Mouse (Mus musculus) heart, embryonic 15.5 days (tissue): ENCODE data around the gene Ndrg3. TPM values are rescaled to one million over a fixed set of nuclear protein-coding genes. Genes with fewer than 3 reads are reported as not detected.
"Not testable (repeated sequence)": the region's sequence is repeated elsewhere in the genome, so short reads cannot be mapped to it uniquely, and the experiment has no call there.

Experiments
- ATAC-seq: fragments of 200-750 bp; cut with Nextera tagmentation; replicated peaks from 2 replicates; pipeline ENCODE4 v1.8.0; 2017; ENCODE audit warnings: low read depth, moderate TSS enrichment; ENCODE audit not compliant: insufficient number of reproducible peaks, insufficient read depth, low FRiP score
- H3K27ac ChIP-seq: fragments of 300-500 bp; sonication (generic); 2 replicates; pipeline ENCODE4 v1.5.1; 2015; ENCODE audit warnings: mild to moderate bottlenecking, inconsistent platforms
- H3K27me3 ChIP-seq: fragments of 300-500 bp; sonication (generic); 2 replicates; pipeline ENCODE4 v1.6.1; 2015; ENCODE audit warnings: inconsistent platforms
- H3K36me3 ChIP-seq: fragments of 300-500 bp; sonication (generic); 2 replicates; pipeline ENCODE4 v1.6.1; 2015; ENCODE audit warnings: mild to moderate bottlenecking, inconsistent platforms
- H3K4me1 ChIP-seq: fragments of 300-500 bp; sonication (generic); replicated peaks from 2 replicates; pipeline ENCODE4 v1.6.1; 2015; ENCODE audit warnings: inconsistent platforms
- H3K4me2 ChIP-seq: fragments of 300-500 bp; sonication (generic); 2 replicates; pipeline ENCODE4 v1.6.1; 2015; ENCODE audit warnings: inconsistent platforms, mild to moderate bottlenecking, moderate library complexity
- H3K4me3 ChIP-seq: fragments of 300-500 bp; sonication (generic); 2 replicates; pipeline ENCODE4 v1.5.1; 2015; ENCODE audit warnings: mild to moderate bottlenecking, inconsistent platforms
- H3K9ac ChIP-seq: fragments of 300-500 bp; sonication (generic); 2 replicates; pipeline ENCODE4 v1.6.1; 2015; ENCODE audit warnings: mild to moderate bottlenecking, inconsistent platforms
- H3K9me3 ChIP-seq: fragments of 300-500 bp; sonication (generic); replicated peaks from 2 replicates; pipeline ENCODE4 v1.6.1; 2016; ENCODE audit warnings: inconsistent platforms
- WGBS: fragments of 180-500 bp; shearing (Covaris S2); methylation state at CpG from one replicate; pipeline ENCODE4 v1.1.7; 2015; ENCODE audit warnings: mixed read lengths; 5-methylcytosine and 5-hydroxymethylcytosine counted together
- polyA plus RNA-seq: library from polyadenylated mRNA; unstranded; fragments of >200 nt; fragmentation: Nextera tagmentation; extraction: Ambion mirVana; gene quantifications from 2 replicates; pipeline ENCODE4 v1.2.1, GENCODE M21; 2015

The Ndrg3 gene
- polyA plus RNA-seq, 1 experiment from 2014 or later, result 28.6 TPM

- Histone ChIP-seq H3K27ac (no peak overlapping the region), H3K4me1 (peaks cover 10% of the 10 kb centered on the region), H3K27me3 (no peaks in the 10 kb centered on the region), H3K4me2 (no peak overlapping the region), H3K9ac (no peak overlapping the region), H3K36me3 (no peaks in the 10 kb centered on the region), H3K4me3 (no peak overlapping the region), H3K9me3 (no peaks in the 10 kb centered on the region)
- ATAC-seq, result no peak
- WGBS, result 39% methylated on average over 4 of the region's 4 CpGs
Measured at GRCm38 (mm10) chr2:156898374-156898773, 93.5 kb downstream of the Ndrg3 start.

- WGBS, result 81% methylated on average over 9 of the region's 9 CpGs
- H3K27ac ChIP-seq, result no peak overlapping the region
- H3K27me3 ChIP-seq, result no peaks in the 10 kb centered on the region
- no peak overlapping the region for H3K9ac ChIP-seq
- no peak for ATAC-seq
- H3K36me3 ChIP-seq, result no peaks in the 10 kb centered on the region
- no peak overlapping the region for H3K4me3 ChIP-seq
- H3K4me2 ChIP-seq, result no peak overlapping the region
- no peaks in the 10 kb centered on the region for H3K9me3 ChIP-seq
- peaks cover 10% of the 10 kb centered on the region for H3K4me1 ChIP-seq
Measured at GRCm38 (mm10) chr2:156897034-156897433, 94.8 kb downstream of the Ndrg3 start.

- 57% methylated on average over 9 of the region's 9 CpGs for WGBS
- Histone ChIP-seq H3K9ac (no peak overlapping the region), H3K27ac (no peak overlapping the region), H3K36me3 (no peaks in the 10 kb centered on the region), H3K4me2 (no peak overlapping the region), H3K27me3 (no peaks in the 10 kb centered on the region), H3K9me3 (no peaks in the 10 kb centered on the region), H3K4me1 (peaks cover 10% of the 10 kb centered on the region), H3K4me3 (no peak overlapping the region)
- ATAC-seq, result no peak
Measured at GRCm38 (mm10) chr2:156896384-156896914, 95.4 kb downstream of the Ndrg3 start.

GRCm38 (mm10) chr2:156894496-156895265, 97.2 kb downstream of the Ndrg3 start:
- Histone ChIP-seq H3K36me3 (no peaks in the 10 kb centered on the region), H3K4me1 (peaks cover 10% of the 10 kb centered on the region), H3K9me3 (no peaks in the 10 kb centered on the region), H3K27ac (no peak overlapping the region), H3K27me3 (no peaks in the 10 kb centered on the region), H3K4me3 (no peak overlapping the region), H3K4me2 (no peak overlapping the region), H3K9ac (no peak overlapping the region)
- ATAC-seq, result no peak
- WGBS, result 70% methylated on average over 15 of the region's 15 CpGs

- ATAC-seq, result no peak
- 66% methylated on average over 6 of the region's 6 CpGs for WGBS
Measured at GRCm38 (mm10) chr2:156892821-156893220, 99.0 kb downstream of the Ndrg3 start.

GRCm38 (mm10) chr2:156892240-156892639, 99.6 kb downstream of the Ndrg3 start:
- ATAC-seq, result no peak
- Histone ChIP-seq H3K4me3 (no peak overlapping the region), H3K27me3 (no peaks in the 10 kb centered on the region), H3K9me3 (no peaks in the 10 kb centered on the region), H3K4me1 (no peaks in the 10 kb centered on the region), H3K9ac (no peak overlapping the region), H3K36me3 (no peaks in the 10 kb centered on the region), H3K4me2 (no peak overlapping the region), H3K27ac (no peak overlapping the region)
- WGBS, result 54% methylated on average over 3 of the region's 3 CpGs

More at GRCm38 (mm10) chr2:156892821-156893220, 99.0 kb downstream of the Ndrg3 start:
- Histone ChIP-seq H3K27me3 (no peaks in the 10 kb centered on the region), H3K27ac (no peak overlapping the region), H3K4me1 (peaks cover under 1% of the 10 kb centered on the region; the same call in 1 of the 2 replicates), H3K9me3 (no peaks in the 10 kb centered on the region), H3K36me3 (no peaks in the 10 kb centered on the region), H3K4me2 (no peak overlapping the region), H3K9ac (no peak overlapping the region), H3K4me3 (no peak overlapping the region)

- no peak overlapping the region for H3K4me3 ChIP-seq
- H3K36me3 ChIP-seq, result no peaks in the 10 kb centered on the region
- H3K9ac ChIP-seq, result no peak overlapping the region
- H3K4me1 ChIP-seq, result no peaks in the 10 kb centered on the region
- H3K9me3 ChIP-seq, result no peaks in the 10 kb centered on the region
- 66% methylated on average over 3 of the region's 3 CpGs for WGBS
- H3K27ac ChIP-seq, result no peak overlapping the region
- ATAC-seq, result no peak
- no peaks in the 10 kb centered on the region for H3K27me3 ChIP-seq
- H3K4me2 ChIP-seq, result no peak overlapping the region
Measured at GRCm38 (mm10) chr2:156888490-156888889, 103.4 kb downstream of the Ndrg3 start.

- Histone ChIP-seq H3K4me1 (no peaks in the 10 kb centered on the region), H3K9ac (no peak within 1 kb of the TSS), H3K36me3 (no peaks in the 10 kb centered on the region), H3K27ac (no peak within 1 kb of the TSS), H3K4me2 (no peak within 1 kb of the TSS), H3K4me3 (peak within 1 kb of the TSS; percentile 20; the same call in 1 of the 2 replicates), H3K9me3 (no peaks in the 10 kb centered on the region), H3K27me3 (no peaks in the 10 kb centered on the region)
- no peak for ATAC-seq
- 53% methylated on average over 6 of the region's 6 CpGs for WGBS
Measured at GRCm38 (mm10) chr2:156887017-156887416, 104.8 kb downstream of the Ndrg3 start, which contains the start of gene Sla2. Sla2 (minus strand) TSS chr2:156887192.

- no peaks in the 10 kb centered on the region for H3K4me1 ChIP-seq
- 70% methylated on average over 10 of the region's 10 CpGs for WGBS
- no peaks in the 10 kb centered on the region for H3K9me3 ChIP-seq
- no peak overlapping the region for H3K4me2 ChIP-seq
- ATAC-seq, result no peak
- no peaks in the 10 kb centered on the region for H3K27me3 ChIP-seq
- H3K27ac ChIP-seq, result no peak overlapping the region
- no peaks in the 10 kb centered on the region for H3K36me3 ChIP-seq
- H3K9ac ChIP-seq, result no peak overlapping the region
- peak overlapping the region; percentile 20; the same call in 1 of the 2 replicates for H3K4me3 ChIP-seq
Measured at GRCm38 (mm10) chr2:156886084-156886631, 105.7 kb downstream of the Ndrg3 start.

- 68% methylated on average over 2 of the region's 2 CpGs for WGBS
- H3K4me3 ChIP-seq, result peak overlapping the region; percentile 20; the same call in 1 of the 2 replicates
- H3K9me3 ChIP-seq, H3K27ac ChIP-seq, H3K9ac ChIP-seq, ATAC-seq, H3K4me1 ChIP-seq, H3K27me3 ChIP-seq, H3K36me3 ChIP-seq, H3K4me2 ChIP-seq: not testable (repeated sequence)
Measured at GRCm38 (mm10) chr2:156885666-156886065, 106.2 kb downstream of the Ndrg3 start.

GRCm38 (mm10) chr2:156884396-156885211, 107.3 kb downstream of the Ndrg3 start:
- Histone ChIP-seq H3K27me3 (no peaks in the 10 kb centered on the region), H3K27ac (no peak overlapping the region), H3K36me3 (no peaks in the 10 kb centered on the region), H3K9me3 (no peaks in the 10 kb centered on the region), H3K4me3 (no peak overlapping the region), H3K9ac (no peak overlapping the region), H3K4me2 (no peak overlapping the region), H3K4me1 (no peaks in the 10 kb centered on the region)
- no peak for ATAC-seq
- WGBS, result 74% methylated on average over 10 of the region's 10 CpGs
